Mouse (Mus musculus): Measurements from ENCODE around the gene Hs3st5. TPM values are rescaled to one million over a fixed set of nuclear protein-coding genes. Genes with fewer than 3 reads are reported as not detected.
"Not testable (repeated sequence)": the region's sequence is repeated elsewhere in the genome, so short reads cannot be mapped to it uniquely, and the experiment has no call there.

Hs3st5 gene
- total RNA-seq, 2 experiments from 2014 or later: 1.8 to 1.9 TPM

DNA sequence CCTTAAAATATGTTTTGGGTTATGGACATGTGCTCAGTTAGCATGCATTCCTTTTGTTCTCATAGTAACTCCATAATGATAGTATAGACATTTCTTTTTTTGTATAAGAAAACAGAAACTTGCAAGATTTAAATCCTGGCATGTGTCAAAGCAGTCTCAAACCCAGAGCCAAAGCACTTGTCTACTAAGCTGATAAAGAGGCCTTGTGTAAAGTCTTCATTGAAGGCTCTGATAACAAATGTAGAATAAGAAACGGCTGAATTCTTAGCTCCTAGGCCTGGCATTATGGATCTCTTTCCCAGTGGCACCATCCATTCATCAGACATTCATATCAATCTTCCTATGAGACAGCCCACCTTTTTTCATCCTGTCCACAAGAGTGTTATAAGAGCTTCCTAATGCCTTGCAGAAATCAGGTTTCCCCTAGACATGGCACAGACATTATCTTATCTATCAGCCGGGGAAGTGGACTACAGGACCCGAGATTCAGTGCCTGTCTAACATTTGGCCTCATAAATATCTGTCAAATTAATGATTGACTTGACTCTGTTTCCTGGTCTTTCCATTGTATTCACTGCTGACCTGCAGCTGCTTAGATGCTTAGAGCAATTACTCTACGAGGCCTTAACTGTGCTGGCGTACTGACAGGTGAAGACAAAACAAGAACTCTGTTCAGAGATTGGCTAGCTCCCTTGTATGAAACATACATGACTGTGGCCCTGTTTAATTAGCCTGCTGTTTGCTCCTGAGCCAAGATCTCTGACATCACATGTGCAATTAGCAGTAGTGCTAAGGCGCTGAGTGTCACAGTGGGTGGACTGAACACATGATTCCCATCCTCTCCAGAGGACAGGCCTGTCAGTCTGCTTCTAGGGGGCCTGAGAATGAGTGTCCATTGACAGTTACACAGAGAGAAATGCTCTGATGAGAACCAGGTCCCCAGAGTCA, 48.6 kb downstream of the Hs3st5 start:
- DNase-seq (ENCODE audit: low spot score): no peak
- intact Hi-C loops (cut with DNase I): no loop called here

DNA sequence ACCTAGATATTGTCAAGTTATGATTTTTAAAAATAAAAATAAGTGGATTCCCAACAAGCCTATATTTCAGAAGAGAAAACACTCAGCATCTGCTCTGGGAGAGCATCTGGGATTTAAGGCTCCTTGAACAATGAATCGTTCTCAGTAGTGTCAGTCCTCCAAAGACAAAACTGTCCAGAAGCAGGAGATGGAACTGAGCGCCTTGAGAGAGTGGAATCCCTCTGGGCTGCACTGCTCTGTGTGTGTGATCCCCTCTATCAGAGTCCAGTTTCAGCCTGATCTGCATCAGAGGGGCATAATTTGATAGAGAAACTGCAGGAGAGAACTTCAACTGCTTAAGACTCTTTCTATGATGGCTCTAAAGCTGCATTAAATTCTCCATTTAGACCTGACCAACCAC, 49.5 kb downstream of the Hs3st5 start:
- intact Hi-C loops (cut with DNase I): no loop called here
- DNase-seq (ENCODE audit: low spot score): no peak

GRCm38 (mm10) chr10:36557673-36558072, 51.1 kb downstream of the Hs3st5 start:
- intact Hi-C loops (cut with DNase I): no loop called here
- DNase-seq (ENCODE audit: low spot score): no peak

- intact Hi-C loops (cut with DNase I): no loop called here
- no peak for DNase-seq (ENCODE audit: low spot score)
Measured at GRCm38 (mm10) chr10:36558736-36559135, 52.1 kb downstream of the Hs3st5 start.

GRCm38 (mm10) chr10:36567258-36567657, 60.6 kb downstream of the Hs3st5 start:
- intact Hi-C loops (cut with DNase I): no loop called here
- DNase-seq (ENCODE audit: low spot score): no peak

DNA sequence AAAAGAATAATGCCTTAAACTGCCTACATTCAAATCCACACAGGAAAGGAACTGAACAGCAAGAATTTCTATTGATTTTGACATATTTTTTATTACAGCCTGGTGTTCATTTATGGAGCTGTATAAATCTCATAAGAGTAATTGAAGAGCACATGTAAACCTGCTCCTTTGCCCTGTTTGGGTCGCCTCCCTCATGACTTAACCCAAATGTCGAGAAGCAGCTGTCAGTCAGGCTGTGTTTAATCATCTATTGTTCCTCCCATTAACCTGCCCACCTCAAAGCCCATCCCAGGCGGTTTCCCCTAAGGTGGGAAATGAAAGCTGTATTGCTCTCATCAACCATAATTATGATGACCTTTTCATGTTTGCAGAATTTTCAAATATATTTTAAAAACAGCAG, 65.9 kb downstream of the Hs3st5 start:
- DNase-seq (ENCODE audit: low spot score): no peak
- intact Hi-C loops (cut with DNase I): no loop called here

- intact Hi-C loops (cut with DNase I): no loop called here
- no peak for DNase-seq (ENCODE audit: low spot score)
Measured at GRCm38 (mm10) chr10:36578375-36579145, 71.9 kb downstream of the Hs3st5 start.

GRCm38 (mm10) chr10:36610400-36610799, 103.8 kb downstream of the Hs3st5 start:
- no peak for DNase-seq (ENCODE audit: low spot score)
- intact Hi-C loops (cut with DNase I): no loop called here

GRCm38 (mm10) chr10:36611415-36611814, 104.8 kb downstream of the Hs3st5 start:
- intact Hi-C loops (cut with DNase I); DNase-seq (ENCODE audit: low spot score): not testable (repeated sequence)

GRCm38 (mm10) chr10:36623037-36623436, 116.4 kb downstream of the Hs3st5 start:
- intact Hi-C loops (cut with DNase I): no loop called here
- no peak for DNase-seq (ENCODE audit: low spot score)

GRCm38 (mm10) chr10:36627952-36628351, 121.3 kb downstream of the Hs3st5 start:
- intact Hi-C loops (cut with DNase I): no loop called here

DNA sequence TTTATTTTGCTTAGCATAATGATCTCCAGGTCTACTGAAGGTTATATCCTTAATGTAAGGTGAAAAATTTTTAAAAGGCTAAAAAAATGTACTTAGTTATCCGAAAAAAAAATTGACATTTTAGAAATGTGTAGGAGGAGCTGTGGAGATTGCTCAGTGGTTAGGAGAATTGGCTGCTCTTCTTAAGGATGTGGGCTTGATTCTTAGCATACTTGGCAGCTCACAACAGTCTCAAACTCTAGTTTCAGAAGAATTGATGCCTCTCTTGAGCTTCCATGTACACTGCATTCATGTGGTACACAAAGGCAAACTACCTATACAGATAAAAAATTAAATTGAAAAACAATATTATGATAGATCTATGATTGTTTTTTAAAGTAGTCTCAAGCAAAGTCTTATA, 125.1 kb downstream of the Hs3st5 start:
- intact Hi-C loops (cut with DNase I): no loop called here
- DNase-seq (ENCODE audit: low spot score): no peak

More at GRCm38 (mm10) chr10:36627952-36628351, 121.3 kb downstream of the Hs3st5 start:
- DNase-seq (ENCODE audit: low spot score): no peak

- intact Hi-C loops (cut with DNase I): no loop called here
- DNase-seq (ENCODE audit: low spot score): no peak
Measured at GRCm38 (mm10) chr10:36650653-36651052, 144.0 kb downstream of the Hs3st5 start.

- intact Hi-C loops (cut with DNase I): no loop called here
- no peak for DNase-seq (ENCODE audit: low spot score)
Measured at GRCm38 (mm10) chr10:36713974-36714373, 207.4 kb downstream of the Hs3st5 start.

DNA sequence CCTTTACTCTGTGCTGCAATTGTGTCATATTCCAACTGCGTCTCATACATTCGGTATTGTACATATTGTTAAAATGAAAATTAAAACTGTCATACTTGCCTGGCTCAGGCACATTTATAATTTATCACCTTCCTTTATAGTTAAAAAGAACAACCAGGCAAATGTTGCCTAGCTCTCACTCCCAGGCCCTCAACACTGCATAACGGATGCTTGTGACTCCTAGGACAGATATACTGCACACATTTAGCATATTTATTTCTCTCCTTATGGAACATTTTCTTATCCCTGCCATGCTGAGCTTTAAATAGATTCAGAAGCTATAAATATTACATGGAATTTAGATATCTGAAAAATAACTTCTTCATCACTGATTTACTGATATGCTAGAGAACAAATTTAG, 219.6 kb downstream of the Hs3st5 start:
- intact Hi-C loops (cut with DNase I): no loop called here

DNA sequence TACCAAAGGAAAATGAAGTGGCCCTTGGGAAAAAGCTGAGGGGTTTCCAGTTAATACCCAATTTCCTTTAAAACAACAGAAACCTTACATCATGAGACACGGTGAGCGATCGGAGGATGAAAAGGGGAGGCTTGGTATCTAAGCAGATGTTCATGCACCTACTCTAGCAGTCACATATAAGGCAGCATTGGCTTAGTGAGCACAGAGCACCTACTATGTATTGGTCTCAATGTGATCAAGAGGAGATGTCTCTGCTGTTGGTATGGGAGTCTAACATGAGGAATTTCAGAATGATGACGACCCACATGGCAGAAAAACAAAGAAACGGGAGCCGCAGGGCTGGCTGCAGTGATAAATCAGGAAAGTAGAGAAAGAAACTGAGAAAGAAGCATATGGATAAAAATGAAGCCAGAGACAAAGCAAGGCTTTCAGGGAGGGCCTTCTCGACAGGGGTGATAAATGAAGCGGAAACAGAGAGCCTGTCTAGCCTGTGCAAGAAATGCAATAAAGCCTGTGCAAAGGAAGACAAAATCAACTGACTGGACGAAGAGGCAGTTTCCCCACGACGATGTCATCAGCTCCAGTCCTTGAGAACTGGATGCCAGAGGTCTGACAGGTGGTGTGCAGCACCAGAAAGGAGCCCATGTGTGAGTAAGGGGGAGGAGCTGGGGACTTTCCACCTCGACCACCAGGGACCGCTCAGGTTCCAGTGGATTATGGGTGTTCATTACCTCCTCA, 222.9 kb downstream of the Hs3st5 start:
- no peak for DNase-seq (ENCODE audit: low spot score)
- intact Hi-C loops (cut with DNase I): no loop called here

More for the DNA sequence above, 219.6 kb downstream of the Hs3st5 start:
- DNase-seq (ENCODE audit: low spot score): no peak

GRCm38 (mm10) chr10:36739375-36739774, 232.8 kb downstream of the Hs3st5 start:
- DNase-seq (ENCODE audit: low spot score): no peak
- intact Hi-C loops (cut with DNase I): no loop called here

DNA sequence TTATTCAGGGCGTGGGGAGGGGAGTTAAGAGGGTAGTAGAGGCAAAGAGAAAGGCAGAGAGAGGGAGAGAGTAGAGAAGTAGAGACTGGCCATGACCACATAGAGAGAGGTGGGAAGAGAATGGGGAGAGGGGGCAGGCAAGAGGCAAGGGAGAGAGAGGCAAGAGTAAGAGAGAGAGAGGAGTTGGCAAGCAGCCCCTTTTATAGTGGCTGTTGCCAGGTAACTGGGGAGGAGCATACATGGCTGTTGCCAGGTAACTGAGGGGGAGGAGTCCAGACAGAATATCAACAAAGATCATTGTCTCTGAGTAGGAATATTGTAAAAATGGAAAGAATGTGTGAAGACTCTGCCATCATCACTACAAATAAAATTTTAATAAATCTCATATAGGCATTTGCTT, 243.4 kb downstream of the Hs3st5 start:
- no peak for DNase-seq (ENCODE audit: low spot score)
- intact Hi-C loops (cut with DNase I): no loop called here

DNA sequence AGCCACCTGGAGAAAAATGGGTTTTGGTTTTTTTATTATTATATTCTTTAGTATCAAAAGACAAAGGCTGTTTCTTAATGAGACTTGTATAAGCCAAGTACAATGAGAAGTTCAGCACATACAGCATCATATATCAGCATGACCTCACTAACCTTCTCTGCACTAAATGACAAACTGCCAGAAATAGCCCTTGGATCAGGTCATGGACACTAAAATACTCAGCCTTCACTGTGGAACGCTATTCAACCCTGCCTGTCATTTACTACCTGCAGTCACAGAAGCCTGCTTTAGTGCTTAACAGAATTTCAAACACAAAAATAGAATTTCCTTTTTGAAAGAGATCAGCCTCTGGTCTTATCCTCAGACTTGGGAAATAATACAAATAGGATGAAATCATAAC, 247.9 kb downstream of the Hs3st5 start:
- intact Hi-C loops (cut with DNase I): no loop called here
- no peak for DNase-seq (ENCODE audit: low spot score)

DNA sequence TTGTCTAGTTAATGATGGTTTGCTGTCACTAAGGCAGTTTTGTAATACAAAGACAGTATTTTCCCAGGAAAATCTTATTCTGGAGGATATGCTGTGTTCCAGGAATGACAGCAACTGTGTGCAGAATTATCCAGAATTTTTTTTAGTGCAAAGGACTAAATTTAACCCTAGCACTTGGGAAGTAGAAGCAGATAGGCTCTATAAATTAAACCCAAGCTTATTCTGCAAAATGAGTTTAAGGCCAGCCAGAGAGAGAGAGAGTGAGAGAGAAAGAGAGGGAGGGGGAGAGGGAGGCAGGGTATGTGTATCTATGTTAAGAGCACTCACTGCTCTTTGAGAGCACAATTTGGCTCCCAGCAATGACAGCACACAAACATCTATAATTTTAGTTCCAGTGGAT, 267.0 kb downstream of the Hs3st5 start:
- intact Hi-C loops (cut with DNase I): no loop called here
- no peak for DNase-seq (ENCODE audit: low spot score)

All from heart, postnatal 25 days (tissue).